Mouse (Mus musculus): ENCODE measurements around the gene Sqor. TPM values are rescaled to one million over a fixed set of nuclear protein-coding genes. Genes with fewer than 3 reads are reported as not detected.

Gene Sqor
- 1.5 and 1.9 TPM in 2 replicates for polyA plus RNA-seq (2012; rRNA removed)

DNA sequence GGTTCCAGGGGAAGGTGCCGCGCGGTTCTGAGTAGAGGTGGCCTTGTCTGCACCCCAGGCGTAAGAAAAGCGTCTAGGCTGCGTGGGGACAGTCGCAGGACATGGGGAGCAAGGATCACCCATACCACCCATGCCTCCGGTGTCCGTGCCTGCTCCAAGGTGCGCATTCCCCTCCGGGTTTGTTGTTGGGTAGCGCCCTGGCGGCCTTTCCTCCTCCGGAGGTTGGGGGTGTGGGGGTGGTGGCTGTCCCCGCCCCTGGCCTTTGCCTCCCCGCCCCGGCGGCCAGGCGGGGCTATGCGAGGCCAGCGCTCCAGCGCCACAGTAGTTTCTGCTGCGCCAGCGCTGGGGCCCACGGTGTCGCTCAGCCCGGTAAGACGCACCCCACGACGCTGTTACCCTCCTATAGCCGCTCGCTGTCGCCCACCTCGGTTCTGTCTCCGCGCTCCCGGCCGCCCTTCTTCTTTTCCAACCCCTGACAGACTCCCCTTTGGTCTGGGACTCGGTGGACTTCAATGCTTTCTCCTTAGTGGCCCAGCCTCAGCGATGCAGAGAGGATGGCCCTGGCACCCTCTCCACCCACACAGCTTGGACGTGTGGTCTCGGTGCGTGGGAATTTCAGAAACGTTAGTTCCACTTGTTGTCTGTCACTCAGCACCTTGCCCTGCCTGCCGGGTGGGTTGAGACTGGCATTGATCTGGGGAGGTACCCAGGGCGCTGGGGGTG, at the start of gene Sqor:
Gene Sqor, plus strand, starts transcription at position 167 of the 723 bp plus-strand sequence.

DNA sequence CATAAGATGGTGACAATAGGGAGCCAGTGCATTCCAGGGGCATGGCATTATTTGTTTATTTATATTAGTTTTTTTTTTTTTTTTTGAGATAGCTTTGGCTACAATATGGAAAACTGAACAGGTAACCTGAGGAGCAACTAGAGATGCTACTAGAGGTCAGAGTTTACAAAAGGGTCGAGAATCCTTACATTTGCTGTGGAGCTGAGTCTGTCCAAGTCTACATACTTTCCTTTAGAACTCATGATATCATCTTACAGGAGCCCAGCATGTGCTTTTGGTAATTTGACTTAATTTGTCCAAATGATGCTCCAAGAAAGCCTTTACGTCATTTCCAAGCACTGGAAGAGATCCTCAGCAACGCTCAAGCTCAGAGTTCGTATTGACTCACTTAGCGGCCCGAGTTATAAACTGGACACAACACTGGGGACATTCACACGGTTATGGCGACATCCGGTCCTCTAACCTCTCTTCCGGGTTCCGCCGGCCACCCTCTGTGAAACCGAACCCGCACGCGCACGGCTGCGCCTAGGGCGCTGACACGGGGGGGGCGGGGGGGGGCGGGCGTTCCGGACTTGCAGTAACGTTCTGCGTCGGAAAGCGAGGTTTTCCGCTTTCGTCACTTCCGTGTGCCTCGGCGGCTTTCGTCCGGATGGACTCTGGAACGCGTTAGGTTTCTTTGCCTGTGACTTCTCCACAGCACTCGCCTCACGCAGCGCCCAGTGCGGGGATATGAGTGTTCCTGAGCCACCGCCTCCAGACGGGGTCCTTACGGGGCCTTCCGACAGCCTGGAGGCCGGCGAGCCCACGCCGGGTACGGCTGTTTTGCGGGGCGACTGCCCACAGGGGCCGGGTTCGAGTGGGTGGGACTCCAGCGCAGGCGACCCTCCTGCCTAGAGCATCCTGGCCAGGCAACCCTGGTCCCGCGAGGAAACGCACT, 26.9 kb upstream of the Sqor start, which contains the start of gene Bloc1s6:
Gene Bloc1s6, plus strand, starts transcription at position 610 of the 937 bp plus-strand sequence.

Other genes starting within 250 kb of the Sqor start
- 16.3 and 21.4 TPM in 2 replicates for gene Gatm, start 153.9 kb upstream of the Sqor start, polyA plus RNA-seq (2012; rRNA removed)
- gene AA467197, start 128.3 kb upstream of the Sqor start, polyA plus RNA-seq (2012; rRNA removed) = 0.58 and 1.2 TPM in 2 replicates
- gene Slc30a4, start 62.6 kb upstream of the Sqor start, polyA plus RNA-seq (2012; rRNA removed) = 10.6 and 11.1 TPM in 2 replicates
- 56.0 and 57.3 TPM in 2 replicates for gene Bloc1s6, start 26.7 kb upstream of the Sqor start, polyA plus RNA-seq (2012; rRNA removed)